Mouse (Mus musculus) liver, postnatal 0 days (tissue): ENCODE measurements at regions not wholly inside any gene's neighbourhood (a gene's known extent, or its start where the extent isn't known, plus 50 kb on each side); places are given as distances from the start of the nearest gene placed in this dataset.

ENCODE experiments used
- ATAC-seq: fragments of 200-750 bp; cut with Nextera tagmentation; 2 replicates; pipeline ENCODE4 v1.8.0; 2017; ENCODE audit warnings: mild to moderate bottlenecking, moderate library complexity
- DNase-seq: peaks from one replicate; pipeline ENCODE4 v3.0.0-alpha.2; 2016
- H3K27ac ChIP-seq: fragments of 300-500 bp; sonication (generic); 2 replicates; pipeline ENCODE4 v1.5.1; 2014; ENCODE audit warnings: antibody characterized with exemption, moderate library complexity, mild to moderate bottlenecking, low read depth
- H3K27me3 ChIP-seq: fragments of 300-500 bp; sonication (generic); 2 replicates; pipeline ENCODE4 v1.6.1; 2014; ENCODE audit warnings: low read length, control low read depth, mixed read lengths; ENCODE audit not compliant: insufficient read depth
- H3K36me3 ChIP-seq: fragments of 300-500 bp; sonication (generic); replicated peaks from 2 replicates; pipeline ENCODE4 v1.6.1; 2014; ENCODE audit warnings: mild to moderate bottlenecking, control low read depth, low read length, moderate library complexity, mixed read lengths; ENCODE audit not compliant: insufficient read depth
- H3K4me1 ChIP-seq: fragments of 300-500 bp; sonication (generic); 2 replicates; pipeline ENCODE4 v1.6.1; 2014; ENCODE audit warnings: antibody characterized with exemption, mild to moderate bottlenecking, control low read depth; ENCODE audit not compliant: insufficient read depth
- H3K4me2 ChIP-seq: fragments of 300-500 bp; sonication (generic); 2 replicates; pipeline ENCODE4 v1.6.1; 2014; ENCODE audit warnings: low read depth, mild to moderate bottlenecking, low read length, moderate library complexity, mixed read lengths
- H3K4me3 ChIP-seq: fragments of 300-500 bp; sonication (generic); 2 replicates; pipeline ENCODE4 v1.5.1; 2014; ENCODE audit warnings: low read depth, low read length
- H3K9ac ChIP-seq: fragments of 300-500 bp; sonication (generic); replicated peaks from 2 replicates; pipeline ENCODE4 v1.6.1; 2014; ENCODE audit warnings: mild to moderate bottlenecking, moderate library complexity
- H3K9me3 ChIP-seq: fragments of 300-500 bp; sonication (generic); 2 replicates; pipeline ENCODE4 v1.6.1; 2016; ENCODE audit warnings: mild to moderate bottlenecking, control low read depth, low read length, mixed read lengths
- CTCF ChIP-seq: sonication (generic); IDR thresholded peaks from 2 replicates; pipeline ENCODE4 v1.5.1; 2016; ENCODE audit warnings: antibody characterized with exemption, low read depth
- EP300 ChIP-seq: IDR thresholded peaks from 2 replicates; pipeline ENCODE4 v1.6.1; 2016; ENCODE audit warnings: antibody characterized with exemption, low read depth, mild to moderate bottlenecking
- WGBS: fragments of 180-500 bp; shearing (Covaris S2); extraction: QIAGEN DNeasy Blood & Tissue Kit; methylation state at CpG from one replicate; pipeline ENCODE4 v1.1.7; 2014; ENCODE audit not compliant: insufficient replicate concordance; 5-methylcytosine and 5-hydroxymethylcytosine counted together

- Histone ChIP-seq H3K9me3 (no peaks in the 10 kb centered on the region), H3K4me2 (no peak overlapping the region), H3K36me3 (no peaks in the 10 kb centered on the region), H3K4me3 (no peak overlapping the region), H3K27me3 (no peaks in the 10 kb centered on the region), H3K9ac (no peak overlapping the region), H3K27ac (no peak overlapping the region), H3K4me1 (peaks cover 26% of the 10 kb centered on the region)
- TF ChIP-seq EP300 (no peak), CTCF (no peak)
- no peak for DNase-seq
- ATAC-seq, result no peak
- 74% methylated on average over 6 of the region's 6 CpGs for WGBS
Measured at GRCm38 (mm10) chr8:126751416-126752140, 157.8 kb upstream of the Irf2bp2 start.

GRCm38 (mm10) chr8:126745992-126746775 is 152.4 kb upstream of the Irf2bp2 start:
- no peak for ATAC-seq
- 86% methylated on average over 18 of the region's 18 CpGs for WGBS
- TF ChIP-seq EP300, result no peak
- no peak for TF ChIP-seq CTCF
- Histone ChIP-seq H3K4me2 (no peak overlapping the region), H3K9ac (no peak overlapping the region), H3K9me3 (no peaks in the 10 kb centered on the region), H3K4me3 (no peak overlapping the region), H3K27me3 (no peaks in the 10 kb centered on the region), H3K36me3 (no peaks in the 10 kb centered on the region), H3K4me1 (0 out of 2 replicates have a peak, but pooled peaks cover 4% of the 10 kb centered on the region), H3K27ac (no peak overlapping the region)
- DNase-seq, result no peak

GRCm38 (mm10) chr8:126744747-126745382 is 151.1 kb upstream of the Irf2bp2 start:
- Histone ChIP-seq H3K27me3 (no peaks in the 10 kb centered on the region), H3K4me3 (no peak overlapping the region), H3K4me1 (peaks cover 3% of the 10 kb centered on the region; the same call in 1 of the 2 replicates), H3K9ac (no peak overlapping the region), H3K27ac (no peak overlapping the region), H3K36me3 (no peaks in the 10 kb centered on the region), H3K9me3 (no peaks in the 10 kb centered on the region), H3K4me2 (no peak overlapping the region)
- ATAC-seq, result no peak
- TF ChIP-seq EP300, result no peak
- no peak for TF ChIP-seq CTCF
- WGBS, result 69% methylated on average over 10 of the region's 10 CpGs
- DNase-seq, result no peak

GRCm38 (mm10) chr8:126743296-126743695 is 149.5 kb upstream of the Irf2bp2 start:
- H3K4me3 ChIP-seq, result no peak overlapping the region
- H3K27ac ChIP-seq, result no peak overlapping the region
- H3K27me3 ChIP-seq, result no peaks in the 10 kb centered on the region
- no peaks in the 10 kb centered on the region for H3K36me3 ChIP-seq
- no peak for ATAC-seq
- H3K9ac ChIP-seq, result no peak overlapping the region
- no peak for TF ChIP-seq EP300
- TF ChIP-seq CTCF, result no peak
- no peaks in the 10 kb centered on the region for H3K9me3 ChIP-seq
- peaks cover 3% of the 10 kb centered on the region; the same call in 1 of the 2 replicates for H3K4me1 ChIP-seq
- no peak overlapping the region for H3K4me2 ChIP-seq
- 79% methylated on average over 9 of the region's 9 CpGs for WGBS
- DNase-seq, result no peak

GRCm38 (mm10) chr8:126742081-126742480 is 148.3 kb upstream of the Irf2bp2 start:
- no peaks in the 10 kb centered on the region for H3K36me3 ChIP-seq
- H3K4me3 ChIP-seq, result no peak overlapping the region
- no peak overlapping the region for H3K27ac ChIP-seq
- H3K27me3 ChIP-seq, result no peaks in the 10 kb centered on the region
- no peak overlapping the region for H3K4me2 ChIP-seq
- no peak for ATAC-seq
- H3K9me3 ChIP-seq, result no peaks in the 10 kb centered on the region
- H3K4me1 ChIP-seq, result peaks cover 9% of the 10 kb centered on the region; the same call in 1 of the 2 replicates
- no peak for DNase-seq
- no peak for TF ChIP-seq CTCF
- no peak for TF ChIP-seq EP300
- 62% methylated on average over 3 of the region's 3 CpGs for WGBS
- no peak overlapping the region for H3K9ac ChIP-seq

GRCm38 (mm10) chr8:126741031-126741430 is 147.2 kb upstream of the Irf2bp2 start:
- H3K4me2 ChIP-seq, result no peak overlapping the region
- WGBS, result 74% methylated on average over 3 of the region's 3 CpGs
- H3K4me3 ChIP-seq, result no peak overlapping the region
- no peaks in the 10 kb centered on the region for H3K36me3 ChIP-seq
- DNase-seq, result no peak
- H3K4me1 ChIP-seq, result peaks cover 13% of the 10 kb centered on the region
- no peak overlapping the region for H3K9ac ChIP-seq
- TF ChIP-seq CTCF, result no peak
- no peak for TF ChIP-seq EP300
- no peaks in the 10 kb centered on the region for H3K9me3 ChIP-seq
- no peaks in the 10 kb centered on the region for H3K27me3 ChIP-seq
- no peak overlapping the region for H3K27ac ChIP-seq
- ATAC-seq, result no peak
